Mouse (Mus musculus) small intestine, adult 2 months (tissue): Measurements from ENCODE around the gene Zfp385b.

Source experiments
- CTCF ChIP-seq: fragments of 200-500 bp; IDR thresholded peaks from 2 replicates; pipeline ENCODE4 v1.5.1; 2012; ENCODE audit warnings: low read depth, mild to moderate bottlenecking, control low read depth, inconsistent platforms, low read length, moderate library complexity, mixed read lengths; ENCODE audit not compliant: insufficient replicate concordance, insufficient read length; ENCODE audit errors: extremely low read depth
- POLR2A ChIP-seq: fragments of 200-500 bp; IDR thresholded peaks from 2 replicates; pipeline ENCODE4 v1.6.1; 2012; ENCODE audit warnings: low read depth, mild to moderate bottlenecking, control low read depth, inconsistent platforms, low read length, moderate library complexity

- TF ChIP-seq CTCF (no peak), POLR2A (no peak)
These were observed 262.5 kb downstream of the Zfp385b start for GRCm38 (mm10) chr2:77556938-77557337.
